Mouse (Mus musculus): ENCODE results near the gene Esrrg. TPM values are rescaled to one million over a fixed set of nuclear protein-coding genes. Genes with fewer than 3 reads are reported as not detected.

Gene Esrrg
- total RNA-seq, 2 experiments from 2014 or later, result not detected

GRCm38 (mm10) chr1:187809546-187809945 is 201.0 kb downstream of the Esrrg start:
- ATAC-seq (replicated peaks; ENCODE audit: low FRiP score, poor library complexity, severe bottlenecking), result no peak

- no peak for ATAC-seq (replicated peaks; ENCODE audit: low FRiP score, poor library complexity, severe bottlenecking)
These were observed 210.8 kb downstream of the Esrrg start for GRCm38 (mm10) chr1:187819406-187819805.

- ATAC-seq (replicated peaks; ENCODE audit: low FRiP score, poor library complexity, severe bottlenecking), result no peak
These were observed 212.8 kb downstream of the Esrrg start for GRCm38 (mm10) chr1:187821368-187821811.

GRCm38 (mm10) chr1:187823351-187823750 is 214.8 kb downstream of the Esrrg start:
- no peak for ATAC-seq (replicated peaks; ENCODE audit: low FRiP score, poor library complexity, severe bottlenecking)

GRCm38 (mm10) chr1:187825421-187826097 is 217.0 kb downstream of the Esrrg start:
- ATAC-seq (replicated peaks; ENCODE audit: low FRiP score, poor library complexity, severe bottlenecking), result no peak

GRCm38 (mm10) chr1:187826140-187826539 is 217.5 kb downstream of the Esrrg start:
- ATAC-seq (replicated peaks; ENCODE audit: low FRiP score, poor library complexity, severe bottlenecking), result no peak

- ATAC-seq (replicated peaks; ENCODE audit: low FRiP score, poor library complexity, severe bottlenecking), result no peak
These were observed 218.3 kb downstream of the Esrrg start for GRCm38 (mm10) chr1:187826869-187827268.

- ATAC-seq (replicated peaks; ENCODE audit: low FRiP score, poor library complexity, severe bottlenecking), result no peak
These were observed 222.3 kb downstream of the Esrrg start for GRCm38 (mm10) chr1:187830937-187831336.

GRCm38 (mm10) chr1:187832851-187833250 is 224.3 kb downstream of the Esrrg start:
- ATAC-seq (replicated peaks; ENCODE audit: low FRiP score, poor library complexity, severe bottlenecking), result no peak

- no peak for ATAC-seq (replicated peaks; ENCODE audit: low FRiP score, poor library complexity, severe bottlenecking)
These were observed 226.0 kb downstream of the Esrrg start for GRCm38 (mm10) chr1:187834576-187834975.

- no peak for ATAC-seq (replicated peaks; ENCODE audit: low FRiP score, poor library complexity, severe bottlenecking)
These were observed 227.8 kb downstream of the Esrrg start for GRCm38 (mm10) chr1:187836384-187836783.

- no peak for ATAC-seq (replicated peaks; ENCODE audit: low FRiP score, poor library complexity, severe bottlenecking)
These were observed 228.3 kb downstream of the Esrrg start for GRCm38 (mm10) chr1:187836876-187837275.

- ATAC-seq (replicated peaks; ENCODE audit: low FRiP score, poor library complexity, severe bottlenecking), result no peak
These were observed 233.0 kb downstream of the Esrrg start for GRCm38 (mm10) chr1:187841629-187842028.

GRCm38 (mm10) chr1:187842702-187843101 is 234.1 kb downstream of the Esrrg start:
- ATAC-seq (replicated peaks; ENCODE audit: low FRiP score, poor library complexity, severe bottlenecking), result no peak

GRCm38 (mm10) chr1:187854148-187854547 is 245.6 kb downstream of the Esrrg start:
- ATAC-seq (replicated peaks; ENCODE audit: low FRiP score, poor library complexity, severe bottlenecking), result no peak

GRCm38 (mm10) chr1:187862339-187862738 is 253.7 kb downstream of the Esrrg start:
- no peak for ATAC-seq (replicated peaks; ENCODE audit: low FRiP score, poor library complexity, severe bottlenecking)

- no peak for ATAC-seq (replicated peaks; ENCODE audit: low FRiP score, poor library complexity, severe bottlenecking)
These were observed 259.8 kb downstream of the Esrrg start for GRCm38 (mm10) chr1:187868427-187868826.

GRCm38 (mm10) chr1:187872208-187872607 is 263.6 kb downstream of the Esrrg start:
- no peak for ATAC-seq (replicated peaks; ENCODE audit: low FRiP score, poor library complexity, severe bottlenecking)

- no peak for ATAC-seq (replicated peaks; ENCODE audit: low FRiP score, poor library complexity, severe bottlenecking)
These were observed 264.2 kb downstream of the Esrrg start for GRCm38 (mm10) chr1:187872744-187873143.

GRCm38 (mm10) chr1:187873770-187874169 is 265.2 kb downstream of the Esrrg start:
- ATAC-seq (replicated peaks; ENCODE audit: low FRiP score, poor library complexity, severe bottlenecking), result no peak

- ATAC-seq (replicated peaks; ENCODE audit: low FRiP score, poor library complexity, severe bottlenecking), result no peak
These were observed 278.7 kb downstream of the Esrrg start for GRCm38 (mm10) chr1:187887270-187887669.

GRCm38 (mm10) chr1:187888142-187888541 is 279.6 kb downstream of the Esrrg start:
- ATAC-seq (replicated peaks; ENCODE audit: low FRiP score, poor library complexity, severe bottlenecking), result no peak

Measured in erythroid progenitor cell, adult 5-6 weeks (primary cell).